Mouse (Mus musculus) bone marrow, adult 2 months (tissue): ENCODE measurements around the gene Il2rb.

Source experiments
- CTCF ChIP-seq: fragments of 200-500 bp; IDR thresholded peaks from 2 replicates; pipeline ENCODE4 v1.5.1; 2011; ENCODE audit warnings: low read length, control low read depth; ENCODE audit not compliant: control insufficient read depth, insufficient read depth
- POLR2A ChIP-seq: fragments of 200-500 bp; IDR thresholded peaks from 2 replicates; pipeline ENCODE4 v1.6.1; 2011; ENCODE audit warnings: low read depth, mild to moderate bottlenecking, control low read depth, low read length, borderline replicate concordance; ENCODE audit not compliant: control insufficient read depth

- TF ChIP-seq CTCF (no peak), POLR2A (no peak)
Measured at GRCm38 (mm10) chr15:78489248-78489647, 5.8 kb downstream of the Il2rb start.
